Mouse (Mus musculus) erythroblast, embryonic 14.5 days (primary cell): ENCODE measurements around the gene Hs3st5.

Experiments
- GATA1 ChIP-seq: IDR thresholded peaks from 2 replicates; pipeline ENCODE4 v1.6.1; 2012; ENCODE audit warnings: low read length, inconsistent platforms, mixed read lengths
- TAL1 ChIP-seq: IDR thresholded peaks from 3 replicates; pipeline ENCODE4 v1.6.1; 2012; ENCODE audit warnings: low read length, inconsistent platforms, mixed read lengths

DNA sequence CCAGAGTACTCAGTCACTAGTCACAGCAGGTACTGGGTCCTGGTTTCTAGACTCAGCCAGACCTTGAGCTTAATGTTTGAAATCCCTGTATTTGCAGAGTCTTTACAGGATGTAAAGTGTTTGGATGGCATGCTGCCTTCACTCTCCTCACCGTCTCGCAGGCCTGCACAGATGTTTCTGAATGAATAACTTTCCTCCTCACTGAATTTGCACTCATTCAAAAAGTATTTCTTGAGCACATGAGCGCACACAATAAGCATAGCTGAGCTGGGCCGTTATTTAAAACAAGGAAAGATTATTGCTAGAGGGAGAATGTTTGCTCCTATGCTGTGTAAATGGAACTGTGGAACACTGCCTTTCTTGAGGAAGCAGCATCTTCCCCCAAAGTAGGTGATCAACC lies 2.9 kb downstream of the Hs3st5 start:
- TF ChIP-seq GATA1 (no peak), TAL1 (no peak)
